Mouse (Mus musculus): ENCODE measurements around the gene Olfr616. TPM values are rescaled to one million over a fixed set of nuclear protein-coding genes. Genes with fewer than 3 reads are reported as not detected.
"Not testable (repeated sequence)": the region's sequence is repeated elsewhere in the genome, so short reads cannot be mapped to it uniquely, and the experiment has no call there.

The Olfr616 gene
- total and polyA plus RNA-seq, 3 experiments = not detected

DNA sequence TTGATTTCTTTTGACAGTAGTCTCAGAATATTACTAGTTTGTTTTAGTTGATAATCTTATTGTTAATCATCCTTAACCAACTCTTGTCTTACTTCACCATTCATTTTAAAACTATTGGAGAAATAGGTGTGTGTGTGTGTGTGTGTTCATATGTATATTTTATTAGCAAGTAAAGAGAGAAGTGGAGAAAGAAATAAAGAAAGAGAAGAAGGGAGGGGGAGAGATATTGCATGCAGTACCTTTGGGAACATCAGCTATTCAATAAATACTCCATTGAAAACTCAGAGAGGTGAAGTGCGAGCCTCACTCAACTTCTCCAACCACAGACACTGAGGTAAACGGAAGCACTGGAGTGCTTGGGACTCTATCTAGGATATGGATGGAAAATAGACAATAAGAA is 13.2 kb downstream of the Olfr616 start, which contains the start of gene Olfr615:
TSS of gene Olfr615 (plus strand) at position 301 of the 400 bp plus-strand sequence.
- no peaks in the 10 kb centered on the region for H3K79me2 ChIP-seq (replicated peaks; ENCODE audit: control insufficient read depth, insufficient read depth, low read length)
- no peak within 1 kb of the TSS for H3K27ac ChIP-seq
- WGBS = 76% methylated on average over 2 of the region's 2 CpGs
- H3K27me3 ChIP-seq (ENCODE audit: control insufficient read depth, insufficient read depth, low read length) = no peaks in the 10 kb centered on the region
- H3K36me3 ChIP-seq (ENCODE audit: control insufficient read depth, insufficient read depth, low read length) = no peaks in the 10 kb centered on the region
- DNase-seq = no peak
- intact Hi-C loops (cut with DNase I) = no loop called here
- no peak for TF ChIP-seq POLR2A (IDR thresholded peaks at IDR 0.05; ENCODE audit: insufficient read depth, low read depth, low read length)
- TF ChIP-seq CTCF (IDR thresholded peaks at IDR 0.05) = no peak
- no peak for TF ChIP-seq EP300 (IDR thresholded peaks at IDR 0.05; ENCODE audit: insufficient read depth, low read depth, low read length)
- H3K9ac ChIP-seq (ENCODE audit: low read depth, low read length) = no peak within 1 kb of the TSS
- no peak within 1 kb of the TSS for H3K4me3 ChIP-seq
- H3K4me1 ChIP-seq (ENCODE audit: control insufficient read depth, insufficient read depth, low read length) = no peaks in the 10 kb centered on the region

DNA sequence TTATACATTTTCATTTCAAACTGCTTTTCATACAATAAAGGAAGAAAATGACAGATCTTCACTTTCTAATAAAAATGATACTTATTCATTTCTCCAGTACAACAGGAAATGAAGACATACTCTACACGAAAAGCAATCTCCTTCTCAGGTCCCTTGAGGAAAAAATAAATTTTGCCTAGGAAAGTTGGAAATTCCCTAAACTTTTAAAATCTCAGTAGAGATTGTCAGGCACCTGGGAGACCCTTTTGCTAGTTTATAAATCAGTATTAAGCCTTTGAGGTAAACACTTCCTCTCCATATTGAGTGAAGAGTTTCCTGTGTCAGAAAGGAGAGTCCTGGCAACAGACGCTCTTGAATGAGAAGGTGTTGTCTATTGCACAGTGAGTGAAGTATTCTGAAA is 21.2 kb downstream of the Olfr616 start, which contains the start of gene Olfr613:
TSS of gene Olfr613 (plus strand) at position 301 of the 400 bp plus-strand sequence.
- Histone ChIP-seq H3K79me2 (replicated peaks; ENCODE audit: control insufficient read depth, insufficient read depth, low read length) (no peaks in the 10 kb centered on the region), H3K9ac (ENCODE audit: low read depth, low read length) (no peak within 1 kb of the TSS), H3K27ac (no peak within 1 kb of the TSS), H3K36me3 (ENCODE audit: control insufficient read depth, insufficient read depth, low read length) (no peaks in the 10 kb centered on the region), H3K4me1 (ENCODE audit: control insufficient read depth, insufficient read depth, low read length) (no peaks in the 10 kb centered on the region), H3K4me3 (no peak within 1 kb of the TSS), H3K27me3 (ENCODE audit: control insufficient read depth, insufficient read depth, low read length) (no peaks in the 10 kb centered on the region)
- TF ChIP-seq CTCF (IDR thresholded peaks at IDR 0.05) = no peak
- no peak for TF ChIP-seq EP300 (IDR thresholded peaks at IDR 0.05; ENCODE audit: insufficient read depth, low read depth, low read length)
- TF ChIP-seq POLR2A (IDR thresholded peaks at IDR 0.05; ENCODE audit: insufficient read depth, low read depth, low read length) = no peak
- 50% methylated on average over 2 of the region's 2 CpGs for WGBS
- DNase-seq = no peak
- intact Hi-C loops (cut with DNase I) = no loop called here

DNA sequence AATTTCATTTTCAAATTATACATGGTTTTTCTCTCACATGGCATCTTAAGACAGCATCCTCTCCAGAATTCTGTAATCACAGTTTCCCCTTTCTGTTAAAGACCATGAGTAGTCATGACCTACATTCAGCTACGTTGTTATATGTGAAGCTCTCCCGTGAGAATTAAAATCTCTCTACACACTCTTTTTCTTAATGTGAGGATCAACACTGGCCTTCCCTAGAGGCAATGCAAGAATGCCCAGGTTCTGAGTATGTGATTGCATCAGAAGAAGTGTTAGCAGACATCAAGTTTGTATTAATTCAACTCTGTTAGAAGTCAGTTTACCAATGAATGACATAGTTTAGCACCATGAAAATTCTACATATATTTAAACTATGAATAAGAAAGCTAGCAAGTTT is 26.3 kb downstream of the Olfr616 start, which contains the start of gene Olfr612:
TSS of gene Olfr612 (minus strand) at position 101 of the 400 bp plus-strand sequence.
- H3K9ac ChIP-seq (ENCODE audit: low read depth, low read length); H3K79me2 ChIP-seq (replicated peaks; ENCODE audit: control insufficient read depth, insufficient read depth, low read length); DNase-seq; H3K4me3 ChIP-seq; H3K36me3 ChIP-seq (ENCODE audit: control insufficient read depth, insufficient read depth, low read length); H3K4me1 ChIP-seq (ENCODE audit: control insufficient read depth, insufficient read depth, low read length); H3K27me3 ChIP-seq (ENCODE audit: control insufficient read depth, insufficient read depth, low read length); intact Hi-C loops (cut with DNase I); H3K27ac ChIP-seq: not testable (repeated sequence)
- WGBS = 70% methylated on average over 2 of the region's 2 CpGs

DNA sequence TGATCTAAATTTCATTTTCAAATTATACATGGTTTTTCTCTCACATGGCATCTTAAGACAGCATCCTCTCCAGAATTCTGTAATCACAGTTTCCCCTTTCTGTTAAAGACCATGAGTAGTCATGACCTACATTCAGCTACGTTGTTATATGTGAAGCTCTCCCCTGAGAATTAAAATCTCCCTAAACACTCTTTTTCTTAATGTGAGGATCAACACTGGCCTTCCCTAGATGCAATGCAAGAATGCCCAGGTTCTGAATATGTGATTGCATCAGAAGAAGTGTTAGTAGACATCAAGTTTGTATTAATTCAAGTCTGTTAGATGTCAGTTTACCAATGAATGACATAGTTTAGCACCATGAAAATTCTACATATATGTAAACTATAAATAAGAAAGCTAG is 48.2 kb downstream of the Olfr616 start, which contains the start of gene Olfr611:
TSS of gene Olfr611 (minus strand) at position 101 of the 400 bp plus-strand sequence.
- intact Hi-C loops (cut with DNase I); H3K79me2 ChIP-seq (replicated peaks; ENCODE audit: control insufficient read depth, insufficient read depth, low read length); H3K27ac ChIP-seq; DNase-seq; H3K4me1 ChIP-seq (ENCODE audit: control insufficient read depth, insufficient read depth, low read length); H3K27me3 ChIP-seq (ENCODE audit: control insufficient read depth, insufficient read depth, low read length); H3K9ac ChIP-seq (ENCODE audit: low read depth, low read length); H3K36me3 ChIP-seq (ENCODE audit: control insufficient read depth, insufficient read depth, low read length); H3K4me3 ChIP-seq: not testable (repeated sequence)
- 52% methylated on average over 1 of the region's 1 CpGs for whole genome bisulfite sequencing

Small RNAs within 50 kb of the gene (microRNA-seq; reads per million reads assigned to microRNA genes)
- gene Gm26506 = 0 reads per million in 2 experiments

Other genes starting within 250 kb of the Olfr616 start
Only the 30 nearest of the 32 such genes appear.
- gene Olfr599, start 233.2 kb downstream of the Olfr616 start, total RNA-seq (2021) = not detected
- not detected in 2 replicates for gene Olfr599, start 233.2 kb downstream of the Olfr616 start, polyA plus RNA-seq (2012; rRNA removed)
- gene Olfr600, start 219.5 kb downstream of the Olfr616 start, total RNA-seq (2021) = not detected
- not detected in 2 replicates for gene Olfr600, start 219.5 kb downstream of the Olfr616 start, polyA plus RNA-seq (2012; rRNA removed)
- not detected for gene Olfr601, start 206.5 kb downstream of the Olfr616 start, total RNA-seq (2021)
- not detected in 2 replicates for gene Olfr601, start 206.5 kb downstream of the Olfr616 start, polyA plus RNA-seq (2012; rRNA removed)
- not detected for gene Olfr603, start 183.0 kb downstream of the Olfr616 start, total RNA-seq (2021)
- gene Olfr603, start 183.0 kb downstream of the Olfr616 start, polyA plus RNA-seq (2012; rRNA removed) = not detected in 2 replicates
- not detected for gene Usp17lc, start 154.1 kb downstream of the Olfr616 start, total RNA-seq (2021)
- not detected in 2 replicates for gene Usp17lc, start 154.1 kb downstream of the Olfr616 start, polyA plus RNA-seq (2012; rRNA removed)
- not detected for gene Olfr605, start 123.7 kb downstream of the Olfr616 start, total RNA-seq (2021)
- gene Olfr605, start 123.7 kb downstream of the Olfr616 start, polyA plus RNA-seq (2012; rRNA removed) = not detected in 2 replicates
- not detected for gene Olfr606, start 120.1 kb downstream of the Olfr616 start, total RNA-seq (2021)
- not detected in 2 replicates for gene Olfr606, start 120.1 kb downstream of the Olfr616 start, polyA plus RNA-seq (2012; rRNA removed)
- gene Olfr607, start 105.0 kb downstream of the Olfr616 start, total RNA-seq (2021) = not detected
- not detected in 2 replicates for gene Olfr607, start 105.0 kb downstream of the Olfr616 start, polyA plus RNA-seq (2012; rRNA removed)
- not detected for gene Olfr608, start 99.3 kb downstream of the Olfr616 start, total RNA-seq (2021)
- gene Olfr608, start 99.3 kb downstream of the Olfr616 start, polyA plus RNA-seq (2012; rRNA removed) = not detected in 2 replicates
- not detected for gene Olfr609, start 71.1 kb downstream of the Olfr616 start, total RNA-seq (2021)
- gene Olfr609, start 71.1 kb downstream of the Olfr616 start, polyA plus RNA-seq (2012; rRNA removed) = not detected in 2 replicates
- gene Olfr610, start 57.0 kb downstream of the Olfr616 start, total RNA-seq (2021) = not detected
- not detected in 2 replicates for gene Olfr610, start 57.0 kb downstream of the Olfr616 start, polyA plus RNA-seq (2012; rRNA removed)
- not detected for gene Olfr611, start 48.3 kb downstream of the Olfr616 start, total RNA-seq (2021)
- not detected in 2 replicates for gene Olfr611, start 48.3 kb downstream of the Olfr616 start, polyA plus RNA-seq (2012; rRNA removed)
- not detected for gene Olfr612, start 26.4 kb downstream of the Olfr616 start, total RNA-seq (2021)
- not detected in 2 replicates for gene Olfr612, start 26.4 kb downstream of the Olfr616 start, polyA plus RNA-seq (2012; rRNA removed)
- gene Olfr613, start 21.1 kb downstream of the Olfr616 start, total RNA-seq (2021) = not detected
- not detected in 2 replicates for gene Olfr613, start 21.1 kb downstream of the Olfr616 start, polyA plus RNA-seq (2012; rRNA removed)
- gene Olfr615, start 13.1 kb downstream of the Olfr616 start, total RNA-seq (2021) = not detected
- not detected in 2 replicates for gene Olfr615, start 13.1 kb downstream of the Olfr616 start, polyA plus RNA-seq (2012; rRNA removed)
- not detected for gene Olfr617, start 3.9 kb upstream of the Olfr616 start, total RNA-seq (2021)
- gene Olfr617, start 3.9 kb upstream of the Olfr616 start, polyA plus RNA-seq (2012; rRNA removed) = not detected in 2 replicates
- gene Olfr618, start 21.0 kb upstream of the Olfr616 start, total RNA-seq (2021) = not detected
- gene Olfr618, start 21.0 kb upstream of the Olfr616 start, polyA plus RNA-seq (2012; rRNA removed) = not detected in 2 replicates
- not detected for gene Olfr619, start 31.4 kb upstream of the Olfr616 start, total RNA-seq (2021)
- gene Olfr619, start 31.4 kb upstream of the Olfr616 start, polyA plus RNA-seq (2012; rRNA removed) = not detected in 2 replicates
- gene Olfr620, start 43.4 kb upstream of the Olfr616 start, total RNA-seq (2021) = not detected
- not detected in 2 replicates for gene Olfr620, start 43.4 kb upstream of the Olfr616 start, polyA plus RNA-seq (2012; rRNA removed)
- not detected for gene Olfr622, start 73.6 kb upstream of the Olfr616 start, total RNA-seq (2021)
- not detected in 2 replicates for gene Olfr622, start 73.6 kb upstream of the Olfr616 start, polyA plus RNA-seq (2012; rRNA removed)
- gene Olfr623, start 94.6 kb upstream of the Olfr616 start, total RNA-seq (2021) = not detected
- gene Olfr623, start 94.6 kb upstream of the Olfr616 start, polyA plus RNA-seq (2012; rRNA removed) = not detected in 2 replicates
- gene Olfr624, start 102.0 kb upstream of the Olfr616 start, total RNA-seq (2021) = not detected
- gene Olfr624, start 102.0 kb upstream of the Olfr616 start, polyA plus RNA-seq (2012; rRNA removed) = 0.03 TPM in 1 of 2 replicates, not detected in the other
- gene Olfr625-ps1, start 113.6 kb upstream of the Olfr616 start, total RNA-seq (2021) = not detected
- gene Olfr625-ps1, start 113.6 kb upstream of the Olfr616 start, polyA plus RNA-seq (2012; rRNA removed) = not detected in 2 replicates
- gene Olfr243, start 145.5 kb upstream of the Olfr616 start, total RNA-seq (2021) = not detected
- gene Olfr243, start 145.5 kb upstream of the Olfr616 start, polyA plus RNA-seq (2012; rRNA removed) = not detected in 2 replicates
- not detected for gene Olfr628, start 161.2 kb upstream of the Olfr616 start, total RNA-seq (2021)
- not detected in 2 replicates for gene Olfr628, start 161.2 kb upstream of the Olfr616 start, polyA plus RNA-seq (2012; rRNA removed)
- gene Olfr629, start 175.8 kb upstream of the Olfr616 start, total RNA-seq (2021) = not detected
- not detected in 2 replicates for gene Olfr629, start 175.8 kb upstream of the Olfr616 start, polyA plus RNA-seq (2012; rRNA removed)
- not detected for gene Olfr630, start 188.2 kb upstream of the Olfr616 start, total RNA-seq (2021)
- gene Olfr630, start 188.2 kb upstream of the Olfr616 start, polyA plus RNA-seq (2012; rRNA removed) = not detected in 2 replicates
- not detected for gene Olfr69, start 202.5 kb upstream of the Olfr616 start, total RNA-seq (2021)
- gene Olfr69, start 202.5 kb upstream of the Olfr616 start, polyA plus RNA-seq (2012; rRNA removed) = not detected in 2 replicates
- gene Olfr68, start 210.6 kb upstream of the Olfr616 start, total RNA-seq (2021) = not detected
- not detected in 2 replicates for gene Olfr68, start 210.6 kb upstream of the Olfr616 start, polyA plus RNA-seq (2012; rRNA removed)
- gene Olfr67, start 222.7 kb upstream of the Olfr616 start, total RNA-seq (2021) = not detected
- gene Olfr67, start 222.7 kb upstream of the Olfr616 start, polyA plus RNA-seq (2012; rRNA removed) = not detected in 2 replicates